Mouse (Mus musculus) cerebellum, postnatal 14 days (tissue): ENCODE data around the gene Ankrd11.

Experiments used
- DNase-seq, 2 experiments: peaks; one replicate each; pipeline ENCODE4 v3.0.0; 2021; ENCODE audit warnings: mixed read lengths in 2 of 2

The Ankrd11 gene

DNA sequence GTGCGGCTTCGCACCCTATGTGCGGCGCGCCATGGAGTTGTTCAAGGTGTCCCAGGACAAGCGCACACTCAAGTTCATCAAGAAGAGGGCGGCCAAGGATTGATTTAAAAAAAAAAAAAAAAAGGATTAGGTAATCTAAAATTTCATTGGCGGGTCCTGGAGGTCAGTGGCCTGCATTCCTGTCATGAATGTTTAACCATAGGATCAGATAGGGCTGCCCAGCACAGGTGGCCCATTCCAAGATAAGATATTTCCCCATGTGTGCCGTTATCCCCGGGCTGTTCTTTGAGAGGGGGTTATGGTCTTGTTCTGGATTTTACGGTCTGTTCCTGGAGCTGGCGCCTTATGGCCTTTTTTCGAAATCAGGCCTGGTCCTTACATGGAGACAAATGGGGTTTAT, 205.4 kb downstream of the Ankrd11 start:
- no peak for DNase-seq

GRCm38 (mm10) chr8:122836199-122836598, 205.9 kb downstream of the Ankrd11 start:
- DNase-seq: no peak

- DNase-seq: peak; percentile 91 to 94
Observed at GRCm38 (mm10) chr8:122834971-122835370, 207.1 kb downstream of the Ankrd11 start.

DNA sequence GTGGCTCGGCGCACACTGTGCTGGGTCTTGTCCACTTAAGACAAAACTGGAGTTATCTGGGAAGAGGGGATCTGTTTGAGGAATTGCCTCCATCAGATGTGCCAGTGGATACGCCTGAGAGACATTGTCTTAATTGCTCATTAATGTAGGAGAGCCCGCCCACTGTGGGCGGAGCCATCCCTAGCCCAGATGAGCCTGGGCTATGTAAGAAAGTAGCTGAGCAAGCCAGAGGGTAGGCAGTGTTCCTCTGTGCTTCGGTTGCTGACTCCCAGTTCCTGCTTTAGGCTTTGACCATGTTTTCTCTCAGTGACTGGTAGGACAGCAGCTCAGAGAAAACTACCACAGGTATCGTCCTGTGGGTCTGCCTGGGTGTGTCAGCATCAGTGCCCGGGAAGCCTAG, 207.7 kb downstream of the Ankrd11 start:
- no peak for DNase-seq
